Mouse (Mus musculus): ENCODE measurements around the gene Trpm2. TPM values are rescaled to one million over a fixed set of nuclear protein-coding genes. Genes with fewer than 3 reads are reported as not detected.
"Not testable (repeated sequence)": the region's sequence is repeated elsewhere in the genome, so short reads cannot be mapped to it uniquely, and the experiment has no call there.

Trpm2 gene
- polyA plus RNA-seq, 1 experiment from 2014 or later, result 0.85 TPM

DNA sequence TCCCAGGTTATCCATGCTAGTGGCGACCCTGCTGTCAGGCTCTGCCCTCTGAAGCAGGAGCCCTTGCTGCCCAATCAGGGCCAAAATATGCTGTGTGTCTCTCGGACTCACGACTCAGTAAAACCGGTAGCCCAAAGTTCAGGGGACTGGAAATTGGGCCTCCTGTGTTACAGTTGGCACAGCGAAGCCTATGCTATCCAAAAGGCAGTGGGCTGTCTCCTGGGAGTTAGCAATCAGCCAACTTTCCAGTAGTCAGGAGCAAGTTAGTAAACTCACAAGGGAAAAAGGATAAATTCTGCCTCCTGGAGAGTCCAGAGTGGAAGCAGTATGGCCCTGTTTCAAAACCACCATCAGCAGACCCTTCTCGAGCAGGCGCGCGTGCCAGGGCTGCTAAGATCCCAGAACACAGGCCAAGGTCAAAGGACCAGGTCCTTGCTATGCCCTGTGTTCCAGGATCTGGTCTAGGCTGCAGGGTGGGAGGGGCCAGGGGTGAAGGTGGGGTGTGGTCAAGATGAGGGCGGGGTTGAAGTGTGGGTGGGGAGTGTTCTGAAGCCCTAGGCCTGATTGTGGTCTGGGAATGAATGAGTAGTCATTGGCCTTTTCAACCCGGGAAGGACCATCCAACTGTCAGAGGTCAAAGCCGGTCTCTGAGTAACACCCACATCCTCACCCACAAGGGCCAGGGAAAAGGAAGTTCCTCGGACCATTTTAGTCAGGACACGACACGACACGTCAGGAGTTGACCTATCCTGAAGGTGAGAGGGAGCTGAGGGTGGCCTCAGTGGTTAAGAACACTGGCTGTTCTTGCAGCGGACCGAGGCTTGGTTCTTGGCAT is 42.5 kb upstream of the Trpm2 start:
- no peak overlapping the region for H3K4me2 ChIP-seq (replicated peaks; ENCODE audit: low read depth)
- H3K4me3 ChIP-seq (ENCODE audit: low read depth, low read length), result no peak overlapping the region
- DNase-seq (ENCODE audit: low spot score) (no peak), ATAC-seq (ENCODE audit: low FRiP score, low TSS enrichment) (no peak)
- no peaks in the 10 kb centered on the region for H3K27me3 ChIP-seq (ENCODE audit: control insufficient read depth, insufficient read depth, low read length)
- H3K9me3 ChIP-seq (ENCODE audit: control insufficient read depth, low read length), result no peaks in the 10 kb centered on the region
- peaks cover 7% of the 10 kb centered on the region; the same call in 1 of the 2 replicates for H3K4me1 ChIP-seq (replicated peaks; ENCODE audit: control insufficient read depth, insufficient read depth)
- H3K9ac ChIP-seq (ENCODE audit: low read length), result no peak overlapping the region
- TF ChIP-seq CTCF (IDR thresholded peaks at IDR 0.05; ENCODE audit: low read depth) (no peak), EP300 (optimal IDR thresholded peaks at IDR 0.05) (no peak)
- H3K27ac ChIP-seq (replicated peaks), result no peak overlapping the region
- 90% methylated on average over 18 of the region's 18 CpGs for WGBS
- no peaks in the 10 kb centered on the region for H3K36me3 ChIP-seq (ENCODE audit: control insufficient read depth, insufficient read depth, low read length)

DNA sequence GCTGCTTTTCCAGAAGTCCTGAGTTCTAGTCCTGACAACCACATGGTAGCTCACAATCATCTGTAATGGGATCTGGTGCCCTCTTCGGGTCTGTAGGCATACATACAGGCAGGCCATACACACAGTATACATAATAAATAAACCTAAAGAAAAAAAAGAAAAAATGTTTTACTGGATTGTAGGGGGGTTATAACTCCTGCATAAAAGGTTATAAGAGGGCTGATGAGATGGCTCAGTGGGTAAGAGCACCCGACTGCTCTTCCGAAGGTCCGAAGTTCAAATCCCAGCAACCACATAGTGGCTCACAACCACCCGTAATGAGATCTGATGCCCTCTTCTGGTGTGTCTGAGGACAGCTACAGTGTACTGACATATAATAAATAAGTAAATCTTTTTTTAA is 40.8 kb upstream of the Trpm2 start:
- not testable (repeated sequence) for H3K9me3 ChIP-seq (ENCODE audit: control insufficient read depth, low read length); ATAC-seq (ENCODE audit: low FRiP score, low TSS enrichment); H3K4me1 ChIP-seq (replicated peaks; ENCODE audit: control insufficient read depth, insufficient read depth); H3K9ac ChIP-seq (ENCODE audit: low read length); DNase-seq (ENCODE audit: low spot score); H3K4me2 ChIP-seq (replicated peaks; ENCODE audit: low read depth); H3K36me3 ChIP-seq (ENCODE audit: control insufficient read depth, insufficient read depth, low read length); H3K27me3 ChIP-seq (ENCODE audit: control insufficient read depth, insufficient read depth, low read length); H3K4me3 ChIP-seq (ENCODE audit: low read depth, low read length); H3K27ac ChIP-seq (replicated peaks)
- peak; percentile 22; the same call in 1 of the 2 replicates for TF ChIP-seq CTCF (IDR thresholded peaks at IDR 0.05; ENCODE audit: low read depth)
- 91% methylated on average over 5 of the region's 5 CpGs for WGBS

DNA sequence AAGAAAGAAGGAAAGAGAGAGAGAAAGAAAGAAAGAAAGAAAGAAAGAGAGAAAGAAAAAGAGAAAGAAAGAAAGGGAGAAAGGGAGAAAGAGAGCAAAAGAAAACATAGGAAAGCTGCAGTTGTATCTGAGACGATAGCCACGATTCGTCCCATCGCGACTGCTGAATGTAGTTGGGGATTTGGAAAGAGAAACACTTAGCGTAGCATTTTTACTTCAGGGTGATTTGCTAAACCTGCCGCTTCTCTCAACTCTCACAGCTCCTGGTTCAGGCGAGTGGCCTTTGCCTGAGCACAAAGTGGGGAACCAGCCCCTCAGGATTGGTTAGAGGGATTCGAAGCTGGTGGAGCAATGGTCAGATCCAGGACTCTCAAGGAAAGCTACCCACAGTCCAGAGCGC is 40.0 kb upstream of the Trpm2 start:
- no peaks in the 10 kb centered on the region for H3K27me3 ChIP-seq (ENCODE audit: control insufficient read depth, insufficient read depth, low read length)
- H3K4me3 ChIP-seq (ENCODE audit: low read depth, low read length), result no peak overlapping the region
- TF ChIP-seq CTCF (IDR thresholded peaks at IDR 0.05; ENCODE audit: low read depth) (no peak), EP300 (optimal IDR thresholded peaks at IDR 0.05) (no peak)
- H3K9me3 ChIP-seq (ENCODE audit: control insufficient read depth, low read length), result no peaks in the 10 kb centered on the region
- ATAC-seq (ENCODE audit: low FRiP score, low TSS enrichment) (no peak), DNase-seq (ENCODE audit: low spot score) (no peak)
- peaks cover 9% of the 10 kb centered on the region for H3K4me1 ChIP-seq (replicated peaks; ENCODE audit: control insufficient read depth, insufficient read depth)
- peak overlapping the region; percentile 84 for H3K4me2 ChIP-seq (replicated peaks; ENCODE audit: low read depth)
- peak overlapping the region; percentile 39 for H3K9ac ChIP-seq (ENCODE audit: low read length)
- H3K27ac ChIP-seq (replicated peaks), result peak overlapping the region; percentile 78
- 13% methylated on average over 10 of the region's 10 CpGs for WGBS
- no peaks in the 10 kb centered on the region for H3K36me3 ChIP-seq (ENCODE audit: control insufficient read depth, insufficient read depth, low read length)

DNA sequence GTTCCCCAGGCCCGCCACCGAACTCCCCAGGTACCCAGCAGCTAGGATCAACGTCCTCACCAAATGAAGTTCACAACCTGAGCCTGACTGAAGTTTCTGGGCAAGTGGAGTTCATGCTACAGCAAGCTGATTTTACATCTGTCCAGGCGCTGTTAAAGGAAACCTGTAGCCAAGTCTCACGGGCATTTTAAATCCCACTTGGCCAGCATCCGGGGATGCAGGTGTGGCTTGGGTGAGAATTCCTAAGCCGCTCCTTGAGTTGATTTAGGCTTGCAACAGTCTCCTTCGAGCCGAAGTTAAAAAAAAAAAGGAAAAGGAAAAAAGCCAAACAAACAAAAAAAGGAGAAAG is 39.6 kb upstream of the Trpm2 start, which contains the start of gene Pfkl:
Gene Pfkl, minus strand, starts transcription at position 139 of the 349 bp plus-strand sequence.
- under 1% methylated on average over 9 of the region's 9 CpGs for WGBS
- Histone ChIP-seq H3K27me3 (ENCODE audit: control insufficient read depth, insufficient read depth, low read length) (no peaks in the 10 kb centered on the region), H3K4me1 (replicated peaks; ENCODE audit: control insufficient read depth, insufficient read depth) (peaks cover 9% of the 10 kb centered on the region), H3K9me3 (ENCODE audit: control insufficient read depth, low read length) (no peaks in the 10 kb centered on the region), H3K36me3 (ENCODE audit: control insufficient read depth, insufficient read depth, low read length) (no peaks in the 10 kb centered on the region), H3K4me2 (replicated peaks; ENCODE audit: low read depth) (peak within 1 kb of the TSS; percentile 84), H3K27ac (replicated peaks) (peak within 1 kb of the TSS; percentile 94), H3K9ac (ENCODE audit: low read length) (peak within 1 kb of the TSS; percentile 79), H3K4me3 (ENCODE audit: low read depth, low read length) (peak within 1 kb of the TSS; percentile 79)
- no peak for DNase-seq (ENCODE audit: low spot score)
- 0 out of 2 replicates have a peak, but pooled peaks have one; percentile 10 for ATAC-seq (ENCODE audit: low FRiP score, low TSS enrichment)
- TF ChIP-seq CTCF (IDR thresholded peaks at IDR 0.05; ENCODE audit: low read depth) (no peak), EP300 (optimal IDR thresholded peaks at IDR 0.05) (no peak)

DNA sequence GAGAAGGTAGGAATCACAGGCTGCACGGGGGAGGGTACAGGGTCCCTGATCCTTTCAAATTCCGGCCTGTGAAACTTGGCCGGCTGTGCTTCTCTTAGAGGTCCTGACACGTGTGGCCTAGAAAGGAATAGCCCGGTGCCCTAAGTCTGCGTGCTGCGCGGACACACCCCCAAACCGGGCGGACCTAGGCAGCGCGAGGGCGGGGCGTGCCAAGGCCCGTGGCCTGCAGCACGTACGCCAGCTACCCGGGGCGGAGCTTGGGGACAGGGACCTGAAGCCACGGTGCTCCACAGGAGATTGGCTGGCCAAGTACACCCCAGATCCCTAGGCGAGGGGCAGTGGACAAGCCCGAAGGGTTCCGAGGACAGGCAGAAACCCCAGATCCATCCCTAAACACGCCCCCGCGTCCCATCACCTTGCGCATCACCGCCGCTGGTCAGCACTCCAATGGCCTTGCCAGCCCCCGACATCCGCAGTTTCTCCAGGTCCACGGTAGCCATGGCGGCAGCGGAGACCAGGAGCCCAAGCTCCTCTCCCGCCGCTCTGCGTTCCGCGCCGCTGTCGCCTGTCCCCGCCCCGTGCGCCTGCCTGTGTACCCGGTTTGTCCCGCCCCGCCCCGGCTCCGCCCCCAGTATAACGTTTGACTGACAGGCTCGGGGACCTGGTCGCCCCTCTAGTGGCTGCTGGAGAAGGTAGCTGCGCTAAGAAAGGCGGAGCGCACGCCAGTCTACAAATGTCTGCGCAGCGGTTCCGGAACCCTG is 39.0 kb upstream of the Trpm2 start:
- Histone ChIP-seq H3K4me3 (ENCODE audit: low read depth, low read length) (peak overlapping the region; percentile 79), H3K9ac (ENCODE audit: low read length) (peak overlapping the region; percentile 79), H3K4me1 (replicated peaks; ENCODE audit: control insufficient read depth, insufficient read depth) (peaks cover 9% of the 10 kb centered on the region), H3K4me2 (replicated peaks; ENCODE audit: low read depth) (peak overlapping the region; percentile 84), H3K9me3 (ENCODE audit: control insufficient read depth, low read length) (no peaks in the 10 kb centered on the region), H3K27ac (replicated peaks) (peak overlapping the region; percentile 94), H3K27me3 (ENCODE audit: control insufficient read depth, insufficient read depth, low read length) (no peaks in the 10 kb centered on the region), H3K36me3 (ENCODE audit: control insufficient read depth, insufficient read depth, low read length) (no peaks in the 10 kb centered on the region)
- DNase-seq (ENCODE audit: low spot score), result peak; percentile 99
- TF ChIP-seq CTCF (IDR thresholded peaks at IDR 0.05; ENCODE audit: low read depth), result peak; percentile 81
- no peak for TF ChIP-seq EP300 (optimal IDR thresholded peaks at IDR 0.05)
- peak; percentile 95 for ATAC-seq (ENCODE audit: low FRiP score, low TSS enrichment)
- WGBS, result under 1% methylated on average over 57 of the region's 59 CpGs

Data from stomach, postnatal 0 days (tissue).